Mouse (Mus musculus) MEL (cell line): Measurements from ENCODE around the gene Trarg1.

Experiments used
- CTCF ChIP-seq, 3 experiments: IDR thresholded peaks in 2 of 3; conservative IDR thresholded peaks in 1 of 3; 2 replicates each; pipeline ENCODE4 v1.5.1; 2011 to 2012; ENCODE audit warnings: low read length in 3 of 3, low read depth in 2 of 3, mild to moderate bottlenecking in 2 of 3, improper control_type of control experiment in 1 of 3, inconsistent platforms in 1 of 3, mixed read lengths in 1 of 3, moderate library complexity in 1 of 3; ENCODE audit not compliant: control insufficient read depth in 1 of 3, insufficient read depth in 1 of 3, poor library complexity in 1 of 3, severe bottlenecking in 1 of 3
- POLR2A ChIP-seq, 2 experiments: IDR thresholded peaks; 2 replicates each; pipeline ENCODE4 v1.6.1; 2011 to 2012; ENCODE audit warnings: low read length in 2 of 2, mild to moderate bottlenecking in 2 of 2, control low read depth in 1 of 2, improper control_type of control experiment in 1 of 2, low read depth in 1 of 2, moderate library complexity in 1 of 2; ENCODE audit not compliant: control insufficient read depth in 1 of 2, insufficient read depth in 1 of 2, poor library complexity in 1 of 2
- ZNF384 ChIP-seq: IDR thresholded peaks from 2 replicates; pipeline ENCODE4 v1.6.1; 2012; ENCODE audit warnings: low read depth, mild to moderate bottlenecking, inconsistent platforms, low read length, improper control_type of control experiment

GRCm38 (mm10) chr11:76630487-76630886 lies 49.1 kb upstream of the Trarg1 start:
- TF ChIP-seq ZNF384 (no peak), POLR2A (IDR thresholded peaks at IDR 0.05; ENCODE audit: control insufficient read depth in 1 of 2, insufficient read depth in 1 of 2, low read depth in 1 of 2, low read length in 2 of 2, poor library complexity in 1 of 2) (no peak), CTCF (IDR thresholded peaks at IDR 0.05 in 2 of 3, conservative IDR thresholded peaks at IDR 0.05 in 1 of 3; ENCODE audit: control insufficient read depth in 1 of 3, insufficient read depth in 1 of 3, low read depth in 2 of 3, low read length in 3 of 3, poor library complexity in 1 of 3, severe bottlenecking in 1 of 3) (no peak)
